Mouse (Mus musculus): ENCODE measurements around the gene Trim38.

Trim38 gene

GRCm38 (mm10) chr13:23836630-23837029, 66.9 kb downstream of the Trim38 start:
- no peak for DNase-seq (ENCODE audit: low read depth)

- no peak for DNase-seq (ENCODE audit: low read depth)
Observed at GRCm38 (mm10) chr13:23839308-23839707, 69.6 kb downstream of the Trim38 start, which contains the start of gene Slc17a3. Gene Slc17a3 (plus strand): TSS chr13:23839434.
